Mouse (Mus musculus): ENCODE measurements around the gene Itpkb. TPM values are rescaled to one million over a fixed set of nuclear protein-coding genes. Genes with fewer than 3 reads are reported as not detected.

Gene Itpkb
- polyA plus RNA-seq, 1 experiment from 2014 or later: 6.2 TPM

DNA sequence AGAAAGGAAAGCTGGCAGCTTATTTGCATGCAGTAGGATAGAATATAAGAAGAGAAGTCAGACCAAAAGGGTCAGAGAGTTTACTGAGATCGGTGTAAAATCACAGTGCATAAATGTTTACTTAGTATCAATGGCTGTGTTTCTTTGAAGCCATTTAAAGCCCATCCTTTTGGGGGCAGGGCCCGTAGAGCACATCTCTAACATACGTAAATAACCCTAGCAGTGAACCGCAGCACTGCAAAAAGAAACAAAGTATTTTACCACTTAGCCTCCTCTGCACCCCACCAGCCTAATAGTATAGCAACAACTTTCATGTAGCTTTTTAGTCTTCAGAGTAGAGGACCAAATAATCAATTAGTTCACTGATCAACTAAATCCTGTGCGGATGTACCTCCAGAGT is 67.4 kb downstream of the Itpkb start:
- Histone ChIP-seq H3K9me3 (no peaks in the 10 kb centered on the region), H3K27ac (replicated peaks) (no peak overlapping the region), H3K36me3 (replicated peaks) (no peaks in the 10 kb centered on the region), H3K27me3 (replicated peaks; ENCODE audit: low read depth, poor library complexity, severe bottlenecking) (no peaks in the 10 kb centered on the region), H3K4me1 (peaks cover 8% of the 10 kb centered on the region), H3K4me3 (no peak overlapping the region)
- 74% methylated on average over 5 of the region's 5 CpGs for WGBS
- no peak for DNase-seq (ENCODE audit: low spot score)

DNA sequence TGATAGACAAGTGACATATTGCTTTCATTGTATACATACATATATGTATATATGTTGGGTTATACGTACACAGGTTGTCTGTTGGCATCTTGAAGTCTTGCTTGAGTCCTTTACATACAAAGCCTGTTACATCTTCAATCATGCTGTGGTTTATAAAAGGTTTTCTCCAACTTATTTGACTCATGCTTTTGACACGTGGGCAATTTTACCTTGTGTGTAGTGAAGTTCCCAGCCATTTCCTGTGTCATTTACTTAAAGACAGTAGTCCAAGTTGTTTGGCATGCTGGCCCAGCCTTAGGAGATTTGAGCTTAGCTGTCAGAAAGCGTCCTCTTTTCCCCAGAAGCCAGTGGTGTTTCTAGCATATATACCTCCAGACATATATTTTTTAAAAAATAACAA is 68.2 kb downstream of the Itpkb start:
- Histone ChIP-seq H3K36me3 (replicated peaks) (no peaks in the 10 kb centered on the region), H3K27ac (replicated peaks) (no peak overlapping the region), H3K4me3 (no peak overlapping the region), H3K4me1 (peaks cover 15% of the 10 kb centered on the region), H3K27me3 (replicated peaks; ENCODE audit: low read depth, poor library complexity, severe bottlenecking) (no peaks in the 10 kb centered on the region), H3K9me3 (no peaks in the 10 kb centered on the region)
- no peak for DNase-seq (ENCODE audit: low spot score)
- 73% methylated on average over 3 of the region's 3 CpGs for WGBS

DNA sequence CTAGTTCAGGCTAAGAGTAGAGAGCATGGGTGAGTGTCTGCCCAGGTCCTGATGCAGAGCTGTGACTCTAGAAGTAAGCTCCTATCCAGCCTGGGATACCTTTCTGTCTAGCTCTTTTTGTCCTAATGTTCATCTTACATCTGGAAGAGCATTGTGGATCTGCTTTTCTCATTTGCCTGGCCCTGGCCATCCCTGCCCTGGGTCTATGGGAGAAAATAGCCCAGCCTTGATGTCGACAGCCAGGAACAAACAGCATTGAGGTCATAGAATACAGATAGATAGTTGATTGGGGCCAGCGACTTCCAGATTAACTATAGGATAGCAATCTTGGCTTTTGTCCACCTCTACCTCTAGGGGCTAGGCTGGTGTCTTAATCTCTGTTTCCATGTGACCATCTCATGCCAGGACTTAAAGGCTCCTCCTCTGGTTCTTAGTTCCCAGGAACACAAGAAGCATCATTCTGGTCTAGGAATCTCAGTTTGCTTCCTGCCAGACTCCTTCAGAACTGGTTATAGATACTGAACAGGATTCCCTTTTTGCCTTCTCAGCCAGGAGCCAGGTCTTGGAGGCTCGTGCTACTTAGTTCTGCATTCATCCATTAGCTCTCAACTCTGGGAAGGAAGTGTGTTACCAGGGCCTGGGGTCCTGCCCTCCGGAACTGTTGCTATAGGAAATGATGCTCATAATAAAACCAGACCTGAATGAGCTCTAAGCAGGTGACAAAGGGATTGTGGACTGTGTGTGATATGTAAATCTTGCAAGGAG is 70.6 kb downstream of the Itpkb start:
- 84% methylated on average over 4 of the region's 4 CpGs for WGBS
- Histone ChIP-seq H3K4me1 (peaks cover 37% of the 10 kb centered on the region), H3K9me3 (no peaks in the 10 kb centered on the region), H3K27ac (replicated peaks) (0 out of 2 replicates have a peak overlapping the region, but pooled peaks have one; percentile 20), H3K27me3 (replicated peaks; ENCODE audit: low read depth, poor library complexity, severe bottlenecking) (no peaks in the 10 kb centered on the region), H3K4me3 (no peak overlapping the region), H3K36me3 (replicated peaks) (no peaks in the 10 kb centered on the region)
- DNase-seq (ENCODE audit: low spot score): no peak

DNA sequence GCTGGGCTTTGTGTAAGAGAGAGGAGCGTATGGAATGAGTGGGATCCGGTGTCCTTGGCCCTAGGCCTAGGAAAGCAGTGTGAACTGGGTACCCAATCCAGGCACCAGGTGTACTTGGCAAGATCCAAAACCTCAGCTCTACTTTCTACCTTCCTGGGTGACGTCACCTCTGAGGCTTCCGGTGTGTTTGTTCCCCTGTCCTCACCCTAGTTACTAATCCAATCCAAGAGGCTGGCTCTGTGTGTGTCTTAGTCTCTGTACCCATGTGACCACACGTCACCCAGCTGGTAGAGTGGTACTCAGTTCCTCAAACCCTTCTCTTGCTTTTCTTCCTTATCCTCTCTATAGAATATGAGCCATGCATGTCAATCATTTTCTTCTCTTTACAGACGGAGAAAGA is 71.4 kb downstream of the Itpkb start:
- H3K4me3 ChIP-seq: no peak overlapping the region
- H3K36me3 ChIP-seq (replicated peaks): no peaks in the 10 kb centered on the region
- WGBS: 88% methylated on average over 6 of the region's 6 CpGs
- H3K9me3 ChIP-seq: no peaks in the 10 kb centered on the region
- no peak for DNase-seq (ENCODE audit: low spot score)
- H3K27ac ChIP-seq (replicated peaks): no peak overlapping the region
- peaks cover 45% of the 10 kb centered on the region for H3K4me1 ChIP-seq
- no peaks in the 10 kb centered on the region for H3K27me3 ChIP-seq (replicated peaks; ENCODE audit: low read depth, poor library complexity, severe bottlenecking)

DNA sequence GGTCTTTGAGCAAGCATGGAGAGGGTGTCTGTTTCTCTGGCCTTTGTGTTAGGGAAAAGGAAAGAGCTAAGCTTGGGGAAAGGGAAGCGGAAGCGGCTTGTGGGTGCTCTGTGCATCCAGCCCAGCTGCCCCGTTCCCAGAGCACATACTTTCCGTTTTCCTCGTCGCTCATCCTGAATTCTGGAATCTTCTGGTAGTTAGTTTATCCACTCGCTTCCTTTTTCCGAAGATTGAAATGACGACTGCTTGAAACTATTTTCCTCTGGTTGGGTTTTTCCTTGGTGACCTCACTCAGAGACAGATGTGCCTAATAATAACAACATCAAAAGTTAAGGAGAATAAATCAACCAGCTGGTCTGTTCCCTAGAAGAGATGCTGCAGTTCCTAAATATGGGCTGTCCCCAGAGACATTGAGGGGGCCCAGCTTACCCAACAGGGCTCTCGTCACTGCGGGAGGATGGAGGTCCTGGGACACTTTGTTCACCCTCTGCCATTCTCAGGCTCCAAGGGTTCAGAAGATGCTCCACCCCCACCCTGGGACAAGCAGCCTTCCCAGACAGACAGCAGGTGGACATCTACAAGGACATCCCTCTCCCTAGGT is 72.3 kb downstream of the Itpkb start:
- Histone ChIP-seq H3K27ac (replicated peaks) (peak overlapping the region; percentile 68; the same call in 1 of the 2 replicates), H3K4me3 (no peak overlapping the region), H3K27me3 (replicated peaks; ENCODE audit: low read depth, poor library complexity, severe bottlenecking) (no peaks in the 10 kb centered on the region), H3K36me3 (replicated peaks) (no peaks in the 10 kb centered on the region), H3K9me3 (no peaks in the 10 kb centered on the region), H3K4me1 (peaks cover 52% of the 10 kb centered on the region)
- no peak for DNase-seq (ENCODE audit: low spot score)
- WGBS: 91% methylated on average over 11 of the region's 11 CpGs

DNA sequence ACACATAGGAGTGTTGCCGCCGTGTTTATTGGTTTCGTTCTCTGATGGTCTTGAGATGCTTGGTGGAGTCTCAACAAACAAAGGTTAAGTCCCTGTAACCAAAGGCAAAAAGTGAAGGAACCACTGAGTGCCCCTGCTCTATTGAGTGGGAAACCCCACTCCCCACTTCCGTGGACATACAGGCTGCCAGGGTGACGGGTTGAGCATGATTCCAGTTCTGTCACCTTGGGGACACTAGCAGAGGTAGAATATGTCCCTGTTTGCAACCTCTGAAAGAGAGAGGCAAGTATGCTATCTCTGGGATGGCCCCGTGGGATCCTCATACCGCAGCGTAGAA is 73.0 kb downstream of the Itpkb start:
- Histone ChIP-seq H3K4me3 (no peak overlapping the region), H3K4me1 (peaks cover 58% of the 10 kb centered on the region), H3K36me3 (replicated peaks) (no peaks in the 10 kb centered on the region), H3K27ac (replicated peaks) (peak overlapping the region; percentile 68), H3K9me3 (no peaks in the 10 kb centered on the region), H3K27me3 (replicated peaks; ENCODE audit: low read depth, poor library complexity, severe bottlenecking) (no peaks in the 10 kb centered on the region)
- no peak for DNase-seq (ENCODE audit: low spot score)
- 93% methylated on average over 8 of the region's 8 CpGs for WGBS

DNA sequence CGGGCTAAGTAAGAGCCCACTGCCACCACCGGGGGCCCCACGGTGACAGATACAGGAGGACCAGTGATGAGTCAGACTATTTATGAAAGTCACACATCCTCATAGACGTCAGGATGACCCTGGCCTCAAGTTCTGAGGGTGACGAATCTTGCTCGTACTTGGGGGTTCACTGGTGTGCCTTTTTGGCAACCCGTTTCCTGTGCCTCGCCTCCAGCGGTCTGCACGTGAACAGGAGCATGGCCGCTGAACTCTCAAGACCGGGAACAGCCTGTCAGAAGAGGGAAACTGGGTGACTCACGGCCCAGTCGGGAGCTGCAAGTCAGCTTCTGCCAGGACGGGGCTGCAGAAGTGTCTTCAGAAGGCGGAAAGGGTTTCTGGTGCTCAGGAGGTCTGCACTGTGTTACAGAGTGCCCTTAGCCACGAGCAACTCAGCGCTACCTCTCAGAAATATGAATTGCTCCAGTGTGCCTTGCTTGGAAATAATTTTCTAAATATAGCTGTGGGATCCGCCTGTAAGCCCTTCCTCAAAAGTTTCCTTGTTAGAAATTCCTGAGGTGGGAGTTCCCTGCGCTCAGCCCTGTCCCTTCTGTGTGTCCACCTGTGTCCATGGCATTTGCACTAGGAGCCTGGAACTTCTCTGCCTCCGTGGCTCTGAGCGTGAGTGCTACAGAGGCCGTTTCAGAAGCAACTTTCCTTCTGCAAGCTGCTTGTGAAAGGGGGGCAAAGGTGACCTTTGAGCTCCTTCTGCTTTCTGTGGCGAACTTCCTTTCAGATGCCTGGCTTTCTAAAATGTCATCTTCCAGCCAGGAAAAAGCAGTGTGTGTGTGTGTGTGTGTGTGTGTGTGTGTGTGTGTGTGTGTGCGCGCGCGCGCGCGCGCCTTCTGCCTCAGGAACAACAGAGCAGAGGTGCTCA is 73.7 kb downstream of the Itpkb start:
- Histone ChIP-seq H3K9me3 (no peaks in the 10 kb centered on the region), H3K4me3 (no peak overlapping the region), H3K36me3 (replicated peaks) (no peaks in the 10 kb centered on the region), H3K27ac (replicated peaks) (peak overlapping the region; percentile 68), H3K4me1 (peaks cover 64% of the 10 kb centered on the region), H3K27me3 (replicated peaks; ENCODE audit: low read depth, poor library complexity, severe bottlenecking) (no peaks in the 10 kb centered on the region)
- peak; percentile 47 for DNase-seq (ENCODE audit: low spot score)
- 69% methylated on average over 32 of the region's 32 CpGs for WGBS

DNA sequence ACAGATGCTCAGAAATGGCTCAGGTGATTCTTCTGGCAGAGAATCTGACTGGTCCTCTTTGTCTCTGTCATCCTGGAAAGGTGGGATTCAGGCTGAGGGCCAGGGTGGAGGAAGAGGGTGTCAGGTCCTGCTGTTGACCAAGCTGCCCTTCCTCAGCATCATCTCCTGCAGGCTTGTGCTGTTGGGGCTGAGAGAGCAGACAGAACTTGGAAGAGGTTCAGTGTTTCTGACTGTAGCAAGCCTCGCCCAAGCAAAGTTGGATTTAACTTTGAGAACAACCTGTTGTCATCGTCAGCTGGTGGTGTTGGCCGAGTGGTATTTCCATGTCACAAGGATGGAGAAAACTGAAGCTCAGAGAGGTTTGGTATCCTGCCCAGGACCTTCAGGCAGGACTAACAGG is 74.4 kb downstream of the Itpkb start:
- H3K9me3 ChIP-seq: no peaks in the 10 kb centered on the region
- H3K36me3 ChIP-seq (replicated peaks): no peaks in the 10 kb centered on the region
- H3K27ac ChIP-seq (replicated peaks): peak overlapping the region; percentile 68
- WGBS: 90% methylated on average over 3 of the region's 3 CpGs
- DNase-seq (ENCODE audit: low spot score): no peak
- H3K4me3 ChIP-seq: no peak overlapping the region
- H3K4me1 ChIP-seq: peaks cover 72% of the 10 kb centered on the region
- H3K27me3 ChIP-seq (replicated peaks; ENCODE audit: low read depth, poor library complexity, severe bottlenecking): no peaks in the 10 kb centered on the region

DNA sequence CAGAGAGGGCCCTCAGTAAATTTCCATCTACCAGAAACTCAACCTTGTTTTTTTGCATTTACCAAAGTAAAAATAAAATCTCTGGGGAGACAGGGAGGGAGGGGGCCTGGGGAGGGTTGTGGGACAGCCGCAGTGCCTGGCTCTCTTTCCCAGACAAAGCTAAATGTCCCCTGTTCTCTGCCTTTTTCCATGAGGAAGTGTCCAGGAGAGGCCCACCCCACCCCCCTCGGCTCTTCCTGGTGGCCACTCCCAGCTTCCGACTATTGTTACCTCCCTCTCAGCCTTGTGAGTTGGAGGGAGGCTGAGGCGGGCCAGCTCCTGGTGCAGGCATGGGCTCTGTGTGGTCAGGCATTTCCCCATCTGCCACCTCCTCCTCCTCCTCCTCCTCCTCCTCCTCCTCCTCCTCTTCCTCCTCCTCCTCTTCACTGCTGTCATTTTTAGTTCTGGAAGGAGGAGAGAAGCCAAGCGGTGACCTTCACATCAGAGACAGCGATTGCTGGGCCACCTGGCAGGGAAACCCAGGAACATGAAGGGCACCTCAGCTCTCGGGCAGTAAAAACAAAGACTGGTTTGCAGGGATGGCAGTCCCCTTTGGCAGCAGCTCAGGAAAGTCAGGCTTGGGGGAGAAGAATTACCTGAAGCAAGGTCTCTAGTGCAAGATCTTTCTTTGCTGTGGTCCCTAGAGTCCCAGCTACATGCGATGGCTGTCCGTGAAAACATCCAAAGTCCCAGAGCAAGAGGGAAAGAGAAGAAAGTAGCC is 75.5 kb downstream of the Itpkb start:
- WGBS: 80% methylated on average over 9 of the region's 9 CpGs
- Histone ChIP-seq H3K27me3 (replicated peaks; ENCODE audit: low read depth, poor library complexity, severe bottlenecking) (no peaks in the 10 kb centered on the region), H3K36me3 (replicated peaks) (no peaks in the 10 kb centered on the region), H3K4me3 (no peak overlapping the region), H3K9me3 (no peaks in the 10 kb centered on the region), H3K27ac (replicated peaks) (peak overlapping the region; percentile 48; the same call in 1 of the 2 replicates), H3K4me1 (peaks cover 81% of the 10 kb centered on the region)
- no peak for DNase-seq (ENCODE audit: low spot score)

DNA sequence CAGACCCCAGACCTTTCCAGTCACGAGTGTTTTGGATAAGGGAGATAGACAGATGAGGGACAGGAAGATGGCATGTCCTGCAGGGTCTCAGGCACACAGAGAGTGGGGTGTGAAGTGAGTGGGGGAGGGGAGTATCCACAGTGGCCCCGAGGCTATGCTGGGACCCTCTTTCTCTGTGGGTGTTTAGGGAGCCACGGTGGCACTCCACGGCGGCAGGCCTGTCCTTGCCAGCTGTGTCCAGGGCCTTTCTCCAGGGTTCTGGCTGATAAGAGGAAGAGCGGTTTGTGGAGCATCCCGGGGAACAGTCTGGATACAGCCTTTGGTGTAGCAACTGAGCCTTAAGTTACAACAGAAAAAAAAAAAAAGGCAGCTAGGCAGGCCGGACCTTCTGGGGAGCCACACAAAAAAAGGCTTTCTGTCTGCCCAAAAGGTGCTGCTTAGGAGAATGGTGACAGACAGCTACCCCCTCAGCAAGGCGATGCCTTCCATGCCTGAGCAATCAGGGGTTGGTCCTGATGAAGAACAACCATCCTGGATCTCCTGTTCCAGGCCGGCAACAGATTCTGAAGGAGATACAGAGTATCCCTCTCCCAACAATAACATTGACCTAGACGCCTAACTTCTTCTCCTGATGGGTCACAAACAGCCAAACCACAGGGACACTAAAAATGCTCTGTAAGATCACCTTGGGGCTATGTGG is 76.2 kb downstream of the Itpkb start:
- 77% methylated on average over 11 of the region's 11 CpGs for WGBS
- no peak overlapping the region for H3K27ac ChIP-seq (replicated peaks)
- no peak for DNase-seq (ENCODE audit: low spot score)

DNA sequence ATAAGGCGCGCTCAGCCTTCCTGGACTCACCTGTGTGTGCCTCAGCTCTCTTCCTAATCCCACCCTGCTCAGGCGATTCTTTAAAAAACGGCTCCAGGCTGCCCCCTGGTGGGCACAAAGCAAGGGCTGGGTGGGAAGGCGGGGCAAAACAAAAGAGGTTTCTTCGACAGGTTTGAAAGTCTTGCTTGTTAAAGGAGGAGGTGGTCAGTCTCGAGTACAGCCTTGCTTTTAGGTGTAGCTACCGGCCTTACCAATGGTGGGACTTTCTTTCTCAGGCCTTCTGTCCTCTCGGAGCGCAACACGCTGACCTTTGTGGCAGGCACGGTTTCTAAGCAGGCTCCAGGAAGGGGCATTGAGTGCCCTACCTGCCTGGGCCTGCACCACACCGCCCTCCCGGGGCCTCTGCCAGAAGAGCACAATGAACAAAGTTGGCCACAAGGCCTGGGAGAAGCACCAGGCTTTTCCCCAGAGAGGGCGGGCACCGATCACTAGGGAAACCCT is 76.9 kb downstream of the Itpkb start:
- H3K36me3 ChIP-seq (replicated peaks): no peaks in the 10 kb centered on the region
- peaks cover 79% of the 10 kb centered on the region for H3K4me1 ChIP-seq
- 12% methylated on average over 16 of the region's 16 CpGs for WGBS
- peak overlapping the region; percentile 40 for H3K4me3 ChIP-seq
- no peaks in the 10 kb centered on the region for H3K27me3 ChIP-seq (replicated peaks; ENCODE audit: low read depth, poor library complexity, severe bottlenecking)
- DNase-seq (ENCODE audit: low spot score): peak; percentile 91
- peak overlapping the region; percentile 78 for H3K27ac ChIP-seq (replicated peaks)
- H3K9me3 ChIP-seq: no peaks in the 10 kb centered on the region

More for the DNA sequence above, 76.2 kb downstream of the Itpkb start:
- Histone ChIP-seq H3K9me3 (no peaks in the 10 kb centered on the region), H3K27me3 (replicated peaks; ENCODE audit: low read depth, poor library complexity, severe bottlenecking) (no peaks in the 10 kb centered on the region), H3K4me1 (peaks cover 80% of the 10 kb centered on the region), H3K36me3 (replicated peaks) (no peaks in the 10 kb centered on the region), H3K4me3 (no peak overlapping the region)
